Mouse (Mus musculus): ENCODE measurements around the gene Rgs7.

- TF ChIP-seq POLR2A (IDR thresholded peaks at IDR 0.05; ENCODE audit: insufficient read length, low read depth) (no peak), SRF (IDR thresholded peaks at IDR 0.05; ENCODE audit: control insufficient read depth, insufficient read length, low read depth) (no peak), MAX (IDR thresholded peaks at IDR 0.05; ENCODE audit: low read depth) (no peak), MYOD1 (IDR thresholded peaks at IDR 0.05; ENCODE audit: control insufficient read depth in 1 of 3, insufficient read length in 2 of 3, low read depth in 2 of 3) (no peak), REST (IDR thresholded peaks at IDR 0.05; ENCODE audit: insufficient read depth, insufficient read length) (no peak), MYOG (IDR thresholded peaks at IDR 0.05; ENCODE audit: control insufficient read depth in 1 of 3, insufficient read depth in 1 of 3, insufficient read length in 2 of 3, low read depth in 2 of 3) (no peak), CEBPB (IDR thresholded peaks at IDR 0.05; ENCODE audit: insufficient read depth, poor library complexity, severe bottlenecking) (no peak), E2F4 (IDR thresholded peaks at IDR 0.05; ENCODE audit: insufficient read depth) (no peak), POLR2AphosphoS2 (IDR thresholded peaks at IDR 0.05; ENCODE audit: insufficient read length, low read depth) (no peak), TCF12 (IDR thresholded peaks at IDR 0.05; ENCODE audit: insufficient read depth, poor library complexity, severe bottlenecking) (no peak), USF1 (IDR thresholded peaks at IDR 0.05; ENCODE audit: low read depth) (no peak)
Measured at GRCm38 (mm10) chr1:175464566-175464965, 27.7 kb downstream of the Rgs7 start.
